Mouse (Mus musculus): Measurements from ENCODE around the gene Myo9a. TPM values are rescaled to one million over a fixed set of nuclear protein-coding genes. Genes with fewer than 3 reads are reported as not detected.

The Myo9a gene
- 23.8 and 24.2 TPM in 2 replicates for polyA plus RNA-seq (2012; rRNA removed)

DNA sequence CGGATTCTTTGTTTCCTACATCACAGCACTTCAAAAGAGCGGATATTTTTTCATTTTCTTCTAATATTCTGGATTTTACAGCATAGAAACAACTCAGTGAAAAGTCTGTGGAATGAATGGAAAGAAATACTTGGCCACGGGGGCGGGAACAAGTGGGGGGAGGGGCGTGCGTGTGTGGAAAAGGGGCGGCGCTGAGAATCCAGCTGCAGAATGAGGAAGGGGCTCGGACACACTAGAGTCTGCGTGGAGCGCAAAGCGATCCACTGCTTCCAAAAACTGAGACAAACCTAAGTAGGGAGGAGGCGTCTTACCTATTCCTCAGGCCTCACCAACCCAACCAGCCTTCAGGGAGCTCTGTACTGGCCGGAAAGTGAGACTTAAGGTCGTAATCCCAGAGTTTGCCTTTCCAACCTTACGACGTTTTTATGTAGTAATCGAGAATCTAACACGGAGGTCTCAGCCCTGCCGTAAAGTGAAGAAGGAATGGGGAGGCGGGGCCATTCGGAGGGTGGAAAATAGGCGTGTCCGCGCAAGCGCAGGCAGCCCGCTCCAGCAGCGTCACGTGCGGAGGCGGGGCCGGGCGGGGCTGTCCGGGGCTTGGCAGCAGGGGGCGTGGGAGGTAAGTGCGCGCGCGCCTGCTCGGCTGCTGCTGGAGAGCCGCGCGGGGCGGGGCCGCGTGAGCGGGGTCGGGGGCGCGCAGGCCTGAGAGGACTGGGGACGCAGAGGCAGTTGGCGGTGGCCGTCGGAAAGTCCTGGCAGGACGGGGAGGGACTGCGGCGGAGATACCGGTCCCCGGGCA lies at the start of gene Myo9a, which contains the start of gene Senp8:
TSS of gene Myo9a (plus strand) at position 630 of the 799 bp plus-strand sequence.
TSS of gene Senp8 (minus strand) at position 444 of the 799 bp plus-strand sequence.
- H3K4me1 ChIP-seq (ENCODE audit: control insufficient read depth, insufficient read depth, low read length) = peaks cover 4% of the 10 kb centered on the region; the same call in 1 of the 2 replicates
- H3K4me3 ChIP-seq (ENCODE audit: insufficient read depth, low read length) = peak within 1 kb of the TSS; percentile 68
- H3K27ac ChIP-seq (ENCODE audit: insufficient read depth, low read length) = peak within 1 kb of the TSS; percentile 93
- no peak for TF ChIP-seq CTCF (IDR thresholded peaks at IDR 0.05; ENCODE audit: extremely low read depth, insufficient read depth, low read length)
- peak; percentile 88 for TF ChIP-seq POLR2A (IDR thresholded peaks at IDR 0.05; ENCODE audit: extremely low read depth, insufficient read depth, low read length)

DNA sequence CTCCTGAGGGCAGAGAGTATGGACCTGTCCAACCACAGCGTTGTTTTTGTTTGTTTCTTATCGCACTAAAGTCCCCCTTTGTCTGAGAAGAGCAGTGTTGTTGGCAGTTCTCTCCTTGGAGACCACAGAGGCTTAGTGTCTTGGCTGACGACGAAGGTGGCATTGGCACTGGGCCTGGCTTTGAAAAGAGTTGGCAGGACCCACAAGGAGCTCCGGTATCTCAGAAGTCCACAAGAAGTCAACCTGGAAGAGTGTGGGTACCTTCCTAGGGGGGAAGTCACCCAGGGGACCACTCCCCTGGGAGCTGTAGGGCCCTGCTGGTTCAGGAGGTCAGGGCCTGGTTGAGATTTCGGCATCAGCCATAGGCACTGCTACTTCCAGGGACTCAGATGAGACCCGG lies 49.6 kb upstream of the Myo9a start:
- no peak for TF ChIP-seq CTCF (IDR thresholded peaks at IDR 0.05; ENCODE audit: extremely low read depth, insufficient read depth, low read length)
- TF ChIP-seq POLR2A (IDR thresholded peaks at IDR 0.05; ENCODE audit: extremely low read depth, insufficient read depth, low read length) = no peak
- Histone ChIP-seq H3K4me1 (ENCODE audit: control insufficient read depth, insufficient read depth, low read length) (no peaks in the 10 kb centered on the region), H3K4me3 (ENCODE audit: insufficient read depth, low read length) (no peak overlapping the region), H3K27ac (ENCODE audit: insufficient read depth, low read length) (no peak overlapping the region)

DNA sequence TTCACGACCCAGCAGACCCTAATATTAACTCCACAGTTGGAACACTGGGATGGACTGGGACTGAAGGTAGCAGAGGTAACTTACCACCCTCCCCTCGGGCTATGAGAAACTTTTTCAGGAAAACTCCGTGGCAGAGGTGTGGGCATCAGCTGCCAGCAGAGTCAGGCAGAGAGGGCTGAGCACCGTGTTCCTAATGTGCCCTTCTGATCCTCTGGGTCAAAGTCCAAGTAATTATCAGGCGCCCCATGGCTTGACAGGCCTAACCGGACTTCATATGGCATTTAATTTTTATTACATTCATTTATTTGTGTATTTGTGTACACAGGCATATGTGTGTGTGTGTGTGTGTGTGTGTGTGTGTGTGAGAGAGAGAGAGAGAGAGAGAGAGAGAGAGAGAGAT lies 47.6 kb upstream of the Myo9a start:
- Histone ChIP-seq H3K4me3 (ENCODE audit: insufficient read depth, low read length) (no peak overlapping the region), H3K27ac (ENCODE audit: insufficient read depth, low read length) (no peak overlapping the region), H3K4me1 (ENCODE audit: control insufficient read depth, insufficient read depth, low read length) (no peaks in the 10 kb centered on the region)
- no peak for TF ChIP-seq CTCF (IDR thresholded peaks at IDR 0.05; ENCODE audit: extremely low read depth, insufficient read depth, low read length)
- TF ChIP-seq POLR2A (IDR thresholded peaks at IDR 0.05; ENCODE audit: extremely low read depth, insufficient read depth, low read length) = no peak

DNA sequence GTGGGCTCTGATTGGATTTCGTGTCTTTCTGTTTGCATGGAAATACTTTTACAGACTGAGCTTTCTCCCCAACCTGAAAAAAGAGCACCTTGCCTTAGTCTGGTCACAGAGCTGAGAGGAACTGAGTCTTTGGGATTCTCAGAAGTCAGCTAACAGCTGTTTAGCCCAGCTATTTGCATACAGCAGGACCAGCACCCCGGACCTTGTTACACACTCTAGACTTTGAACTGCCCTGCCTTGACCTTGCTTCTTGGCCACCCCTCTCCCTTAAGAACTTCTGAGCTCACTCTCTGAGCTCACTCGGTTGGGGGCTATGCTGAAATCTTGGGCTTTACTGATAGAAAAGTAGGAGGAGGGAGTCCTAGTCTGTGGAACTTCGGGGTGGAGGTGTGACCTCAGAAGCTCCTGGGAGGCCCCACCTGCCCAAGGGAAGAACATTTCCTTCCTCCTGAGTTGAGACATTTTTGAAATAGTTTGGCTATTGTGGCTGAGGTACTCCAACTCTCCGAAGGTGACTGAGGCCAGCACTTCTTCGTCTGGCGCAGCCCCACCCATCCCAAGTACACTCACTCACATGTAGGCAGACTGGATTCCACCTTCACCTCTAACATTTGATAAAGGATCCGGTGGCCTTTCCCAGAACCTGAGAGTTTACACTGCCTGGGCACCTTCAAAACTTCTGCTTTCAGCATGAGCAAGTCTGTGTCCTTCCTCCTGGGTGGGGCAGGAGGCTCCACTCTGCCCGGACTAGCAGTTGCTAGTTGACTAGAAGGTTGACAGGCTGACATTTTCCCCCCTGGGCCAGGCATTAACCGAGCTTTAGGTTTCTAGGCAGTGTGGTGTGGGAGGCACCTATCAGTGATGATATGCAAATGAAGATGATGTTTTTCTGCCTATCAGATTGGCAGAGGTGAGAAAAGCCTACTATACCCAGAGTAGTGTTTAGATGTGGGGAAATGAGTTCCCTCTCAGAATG lies 43.6 kb upstream of the Myo9a start:
- H3K27ac ChIP-seq (ENCODE audit: insufficient read depth, low read length) = no peak overlapping the region
- H3K4me1 ChIP-seq (ENCODE audit: control insufficient read depth, insufficient read depth, low read length) = no peaks in the 10 kb centered on the region
- H3K4me3 ChIP-seq (ENCODE audit: insufficient read depth, low read length) = no peak overlapping the region
- TF ChIP-seq CTCF (IDR thresholded peaks at IDR 0.05; ENCODE audit: extremely low read depth, insufficient read depth, low read length) = no peak
- TF ChIP-seq POLR2A (IDR thresholded peaks at IDR 0.05; ENCODE audit: extremely low read depth, insufficient read depth, low read length) = no peak

DNA sequence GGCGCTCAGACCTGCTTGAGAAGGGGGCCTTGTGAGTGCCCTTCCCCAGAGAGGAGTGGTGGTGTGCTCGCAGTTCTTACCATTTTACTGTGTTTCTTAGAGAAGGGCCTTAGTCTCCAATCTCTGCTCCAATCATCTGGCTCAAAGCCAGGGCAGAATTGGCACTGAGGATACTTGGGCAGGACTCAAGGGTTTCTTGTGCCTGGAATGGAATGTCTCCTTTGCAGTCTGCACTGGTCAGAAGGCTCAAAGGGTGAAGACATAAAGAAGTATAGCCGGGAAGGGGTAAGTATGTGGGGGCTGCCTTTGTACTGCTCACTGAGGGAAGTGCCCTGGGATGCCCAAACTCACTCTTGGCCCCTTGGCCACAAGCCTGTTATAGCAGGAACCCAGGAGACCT lies 41.5 kb upstream of the Myo9a start:
- no peak overlapping the region for H3K27ac ChIP-seq (ENCODE audit: insufficient read depth, low read length)
- no peak for TF ChIP-seq CTCF (IDR thresholded peaks at IDR 0.05; ENCODE audit: extremely low read depth, insufficient read depth, low read length)
- no peak for TF ChIP-seq POLR2A (IDR thresholded peaks at IDR 0.05; ENCODE audit: extremely low read depth, insufficient read depth, low read length)
- H3K4me1 ChIP-seq (ENCODE audit: control insufficient read depth, insufficient read depth, low read length) = no peaks in the 10 kb centered on the region
- H3K4me3 ChIP-seq (ENCODE audit: insufficient read depth, low read length) = no peak overlapping the region

DNA sequence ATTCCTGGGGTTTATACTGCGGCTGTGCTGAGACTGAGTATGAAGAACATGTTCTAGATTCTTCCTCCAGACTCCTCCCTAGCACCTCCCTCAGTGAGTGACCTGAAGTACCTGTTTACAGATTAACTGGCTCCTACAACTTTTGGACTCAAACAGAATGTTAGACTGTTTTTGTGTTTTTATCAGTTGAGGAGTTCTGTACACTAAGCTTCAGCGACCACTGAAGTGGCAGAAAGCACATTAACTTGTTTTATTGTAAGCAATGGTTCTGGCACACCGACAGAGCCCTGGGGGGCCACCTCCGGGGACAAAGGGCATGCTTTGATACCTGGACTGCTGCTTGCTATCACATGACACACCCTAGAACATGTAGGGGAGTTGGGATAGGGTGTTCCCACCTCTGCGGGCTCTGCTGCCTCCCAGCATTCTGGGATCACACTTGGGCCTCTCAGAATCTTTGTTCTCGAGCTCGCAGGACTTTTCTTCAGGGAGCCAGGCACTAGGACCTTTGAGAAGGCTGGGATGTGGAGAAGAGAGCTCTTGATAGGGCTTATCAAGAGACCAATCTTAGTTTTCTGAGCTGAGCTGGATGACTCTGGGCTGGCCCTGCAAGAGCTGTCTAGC lies 34.3 kb upstream of the Myo9a start:
- Histone ChIP-seq H3K4me1 (ENCODE audit: control insufficient read depth, insufficient read depth, low read length) (no peaks in the 10 kb centered on the region), H3K4me3 (ENCODE audit: insufficient read depth, low read length) (no peak overlapping the region), H3K27ac (ENCODE audit: insufficient read depth, low read length) (no peak overlapping the region)
- TF ChIP-seq POLR2A (IDR thresholded peaks at IDR 0.05; ENCODE audit: extremely low read depth, insufficient read depth, low read length) = no peak
- TF ChIP-seq CTCF (IDR thresholded peaks at IDR 0.05; ENCODE audit: extremely low read depth, insufficient read depth, low read length) = no peak

DNA sequence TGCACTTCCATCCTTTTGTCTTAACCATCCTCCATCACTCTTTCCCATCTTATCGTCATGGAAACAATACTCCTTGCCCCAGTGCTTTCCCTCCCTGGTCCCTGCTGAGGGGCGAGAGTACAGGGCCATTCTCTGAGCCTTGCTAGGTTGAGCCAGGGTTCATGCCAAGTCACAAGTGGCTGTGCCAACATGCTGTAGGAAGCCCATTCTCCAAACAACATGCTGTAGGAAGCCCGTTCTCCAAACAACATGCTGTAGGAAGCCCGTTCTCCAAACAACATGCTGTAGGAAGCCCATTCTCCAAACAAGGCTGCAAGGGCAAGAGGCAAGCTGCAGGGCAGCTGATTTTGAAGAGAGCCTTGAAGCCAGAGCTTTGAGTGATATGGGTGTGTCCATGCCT lies 32.5 kb upstream of the Myo9a start:
- H3K4me3 ChIP-seq (ENCODE audit: insufficient read depth, low read length) = no peak overlapping the region
- no peak overlapping the region for H3K27ac ChIP-seq (ENCODE audit: insufficient read depth, low read length)
- TF ChIP-seq CTCF (IDR thresholded peaks at IDR 0.05; ENCODE audit: extremely low read depth, insufficient read depth, low read length) (no peak), POLR2A (IDR thresholded peaks at IDR 0.05; ENCODE audit: extremely low read depth, insufficient read depth, low read length) (no peak)
- peaks cover under 1% of the 10 kb centered on the region; the same call in 1 of the 2 replicates for H3K4me1 ChIP-seq (ENCODE audit: control insufficient read depth, insufficient read depth, low read length)

DNA sequence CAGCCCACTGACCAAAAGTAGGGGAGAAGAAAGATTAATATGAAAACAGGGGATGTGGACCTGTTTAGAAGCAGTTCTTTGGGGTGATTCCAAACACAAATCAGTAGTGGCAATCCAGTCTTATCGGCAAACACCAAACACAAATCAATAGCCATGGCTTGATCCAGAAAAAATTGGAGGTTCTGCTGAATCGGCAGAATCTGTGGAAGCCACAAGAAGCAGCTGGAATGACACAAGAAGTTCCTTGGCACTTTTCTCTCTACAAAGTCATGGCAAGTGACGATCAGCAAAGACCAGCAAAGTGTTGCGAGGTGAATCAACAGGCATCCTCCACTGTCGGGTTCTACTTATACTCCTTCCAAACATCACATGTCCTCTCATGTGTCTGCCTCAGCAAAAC lies 29.6 kb upstream of the Myo9a start:
- Histone ChIP-seq H3K4me1 (ENCODE audit: control insufficient read depth, insufficient read depth, low read length) (peaks cover 6% of the 10 kb centered on the region; the same call in 1 of the 2 replicates), H3K4me3 (ENCODE audit: insufficient read depth, low read length) (no peak overlapping the region), H3K27ac (ENCODE audit: insufficient read depth, low read length) (no peak overlapping the region)
- TF ChIP-seq CTCF (IDR thresholded peaks at IDR 0.05; ENCODE audit: extremely low read depth, insufficient read depth, low read length) (no peak), POLR2A (IDR thresholded peaks at IDR 0.05; ENCODE audit: extremely low read depth, insufficient read depth, low read length) (no peak)

DNA sequence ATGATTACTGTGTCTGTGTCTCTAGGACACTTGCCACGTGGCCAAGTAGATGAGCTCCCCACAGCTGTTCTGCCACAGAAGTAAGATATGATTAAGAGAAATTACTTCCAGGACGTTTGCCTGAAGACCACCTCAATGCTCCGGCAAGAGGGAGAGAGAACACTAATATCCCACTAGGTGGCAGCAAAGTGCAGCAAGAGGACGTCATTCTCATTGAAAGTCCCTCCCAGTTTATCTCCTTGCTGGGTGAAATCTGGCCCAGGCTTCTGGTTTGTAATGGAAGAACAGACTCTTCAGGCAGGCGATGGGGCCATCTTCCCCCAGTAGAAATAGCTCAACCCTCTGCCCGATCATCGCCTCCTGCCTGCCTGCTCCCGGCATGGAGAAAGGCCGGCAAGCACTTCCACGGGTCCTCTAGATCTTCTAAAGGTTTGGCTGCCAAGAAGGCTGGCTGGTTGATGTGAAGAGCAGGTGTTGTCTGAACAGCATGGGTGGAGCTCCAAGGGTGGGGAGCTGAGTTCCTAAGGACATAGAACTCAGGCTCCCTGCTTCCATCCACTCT lies 27.5 kb upstream of the Myo9a start:
- Histone ChIP-seq H3K4me3 (ENCODE audit: insufficient read depth, low read length) (peak overlapping the region; percentile 32), H3K4me1 (ENCODE audit: control insufficient read depth, insufficient read depth, low read length) (peaks cover 6% of the 10 kb centered on the region; the same call in 1 of the 2 replicates), H3K27ac (ENCODE audit: insufficient read depth, low read length) (no peak overlapping the region)
- TF ChIP-seq POLR2A (IDR thresholded peaks at IDR 0.05; ENCODE audit: extremely low read depth, insufficient read depth, low read length) (0 out of 2 replicates have a peak, but pooled peaks have one; percentile 8), CTCF (IDR thresholded peaks at IDR 0.05; ENCODE audit: extremely low read depth, insufficient read depth, low read length) (peak; percentile 87)

All from cortical plate, adult 2 months (tissue).